Mouse (Mus musculus) MEL (cell line): ENCODE results near the gene Gdf11. TPM values are rescaled to one million over a fixed set of nuclear protein-coding genes. Genes with fewer than 3 reads are reported as not detected.

Experiments
- DNase-seq: peaks from one replicate; pipeline ENCODE4 v3.0.0; 2011; ENCODE audit warnings: low read depth, low spot score
- H3K27ac ChIP-seq: 2 replicates; pipeline ENCODE4 v1.5.1; 2012; ENCODE audit warnings: low read depth, mild to moderate bottlenecking, control low read depth, low read length, moderate library complexity; ENCODE audit not compliant: control insufficient read depth
- H3K27me3 ChIP-seq, 2 experiments: fragments of 150-350 bp in 1 of 2; sonication (generic) in 1 of 2; 2 replicates each; pipeline ENCODE4 v1.6.1; 2012; ENCODE audit warnings: low read length in 2 of 2, mild to moderate bottlenecking in 2 of 2, improper control_type of control experiment in 1 of 2, moderate library complexity in 1 of 2; ENCODE audit not compliant: insufficient read depth in 2 of 2, control insufficient read depth in 1 of 2
- H3K36me3 ChIP-seq, 2 experiments: 2 replicates each; pipeline ENCODE4 v1.6.1; 2012 to 2014; ENCODE audit warnings: low read length in 2 of 2, improper control_type of control experiment in 1 of 2, inconsistent platforms in 1 of 2, mild to moderate bottlenecking in 1 of 2; ENCODE audit not compliant: insufficient read depth in 2 of 2, control insufficient read depth in 1 of 2
- H3K4me1 ChIP-seq, 2 experiments: fragments of 150-350 bp in 1 of 2; sonication (generic) in 1 of 2; 2 replicates each; pipeline ENCODE4 v1.6.1; 2012; ENCODE audit warnings: low read length in 2 of 2, improper control_type of control experiment in 1 of 2, mild to moderate bottlenecking in 1 of 2; ENCODE audit not compliant: insufficient read depth in 2 of 2, control insufficient read depth in 1 of 2
- H3K4me3 ChIP-seq, 2 experiments: fragments of 150-350 bp in 1 of 2; sonication (generic) in 1 of 2; 2 replicates each; pipeline ENCODE4 v1.5.1; 2012; ENCODE audit warnings: low read depth in 2 of 2, low read length in 2 of 2, mild to moderate bottlenecking in 2 of 2, moderate library complexity in 2 of 2, control low read depth in 1 of 2, improper control_type of control experiment in 1 of 2; ENCODE audit not compliant: control insufficient read depth in 1 of 2, insufficient read depth in 1 of 2
- H3K79me2 ChIP-seq: 2 replicates; pipeline ENCODE4 v1.6.1; 2012; ENCODE audit warnings: mild to moderate bottlenecking, low read length, moderate library complexity; ENCODE audit not compliant: control insufficient read depth, poor library complexity, insufficient read depth
- H3K9ac ChIP-seq: 2 replicates; pipeline ENCODE4 v1.6.1; 2012; ENCODE audit warnings: low read depth, mild to moderate bottlenecking, control low read depth, low read length, moderate library complexity; ENCODE audit not compliant: control insufficient read depth, poor library complexity, severe bottlenecking
- H3K9me3 ChIP-seq: fragments of 150-350 bp; sonication (generic); replicated peaks from 2 replicates; pipeline ENCODE4 v1.6.1; 2012; ENCODE audit warnings: mild to moderate bottlenecking, low read length, improper control_type of control experiment, moderate library complexity; ENCODE audit not compliant: insufficient read depth
- BHLHE40 ChIP-seq: IDR thresholded peaks from 2 replicates; pipeline ENCODE4 v1.6.1; 2012; ENCODE audit warnings: low read depth, mild to moderate bottlenecking, inconsistent platforms, low read length, improper control_type of control experiment, borderline replicate concordance
- ELF1 ChIP-seq: IDR thresholded peaks from 2 replicates; pipeline ENCODE4 v1.6.1; 2014; ENCODE audit warnings: low read depth, mild to moderate bottlenecking, inconsistent platforms, low read length, improper control_type of control experiment, moderate library complexity
- JUND ChIP-seq: IDR thresholded peaks from 2 replicates; pipeline ENCODE4 v1.6.1; 2011; ENCODE audit warnings: low read depth, mild to moderate bottlenecking, improper control_type of control experiment, low read length
- KAT2A ChIP-seq: conservative IDR thresholded peaks from 2 replicates; pipeline ENCODE4 v1.6.1; 2012; ENCODE audit warnings: low read depth, low read length, improper control_type of control experiment, inconsistent platforms
- MAFK ChIP-seq: IDR thresholded peaks from 2 replicates; pipeline ENCODE4 v1.6.1; 2011; ENCODE audit warnings: low read depth, mild to moderate bottlenecking, low read length, improper control_type of control experiment, borderline replicate concordance
- MAZ ChIP-seq: IDR thresholded peaks from 2 replicates; pipeline ENCODE4 v1.6.1; 2012; ENCODE audit warnings: low read depth, mild to moderate bottlenecking, inconsistent platforms, low read length, improper control_type of control experiment
- MXI1 ChIP-seq: IDR thresholded peaks from 2 replicates; pipeline ENCODE4 v1.6.1; 2011; ENCODE audit warnings: mild to moderate bottlenecking, low read depth, low read length, improper control_type of control experiment
- POLR2A ChIP-seq, 2 experiments: IDR thresholded peaks; 2 replicates each; pipeline ENCODE4 v1.6.1; 2011 to 2012; ENCODE audit warnings: low read length in 2 of 2, mild to moderate bottlenecking in 2 of 2, control low read depth in 1 of 2, improper control_type of control experiment in 1 of 2, low read depth in 1 of 2, moderate library complexity in 1 of 2; ENCODE audit not compliant: control insufficient read depth in 1 of 2, insufficient read depth in 1 of 2, poor library complexity in 1 of 2
- POLR2AphosphoS5 ChIP-seq: IDR thresholded peaks from 2 replicates; pipeline ENCODE4 v1.6.1; 2012; ENCODE audit warnings: low read depth, borderline replicate concordance, mild to moderate bottlenecking, inconsistent platforms, low read length, moderate library complexity, mixed read lengths
- RAD21 ChIP-seq: IDR thresholded peaks from 2 replicates; pipeline ENCODE4 v1.6.1; 2011; ENCODE audit warnings: mild to moderate bottlenecking, low read depth, low read length, improper control_type of control experiment
- RCOR1 ChIP-seq: IDR thresholded peaks from 2 replicates; pipeline ENCODE4 v1.6.1; 2012; ENCODE audit warnings: low read depth, mild to moderate bottlenecking, inconsistent platforms, low read length, improper control_type of control experiment
- TBP ChIP-seq: IDR thresholded peaks from 2 replicates; pipeline ENCODE4 v1.8.0; 2011; ENCODE audit warnings: low read depth, low read length, improper control_type of control experiment
- USF1 ChIP-seq: IDR thresholded peaks from 2 replicates; pipeline ENCODE4 v1.6.1; 2014; ENCODE audit warnings: low read depth, mild to moderate bottlenecking, inconsistent platforms, low read length, improper control_type of control experiment, moderate library complexity
- ZMIZ1 ChIP-seq: IDR thresholded peaks from 2 replicates; pipeline ENCODE4 v1.6.1; 2012; ENCODE audit warnings: low read depth, mild to moderate bottlenecking, inconsistent platforms, low read length, improper control_type of control experiment, moderate library complexity
- polyA plus RNA-seq, 2 experiments: library from polyadenylated mRNA; stranded (reverse) in 1 of 2; unstranded in 1 of 2; fragments of >175 nt in 1 of 2; fragments of >200 nt in 1 of 2; gene quantifications; 2 replicates each; pipeline versions ENCODE4 v1.2.1 to v1.2.4; 2012; ENCODE audit warnings: low replicate concordance in 2 of 2, low read depth in 1 of 2; ENCODE audit not compliant: insufficient read length in 2 of 2, insufficient read depth in 1 of 2, missing spikeins in 1 of 2
- total RNA-seq: library from RNA; depleted of rRNA; stranded (reverse); fragments of 300-350 nt; gene quantifications from 2 replicates; pipeline ENCODE4 v1.2.3, GENCODE M21; 2012

The Gdf11 gene
- total and polyA plus RNA-seq, 3 experiments = 2.3 to 2.8 TPM; not detected in 1

DNA sequence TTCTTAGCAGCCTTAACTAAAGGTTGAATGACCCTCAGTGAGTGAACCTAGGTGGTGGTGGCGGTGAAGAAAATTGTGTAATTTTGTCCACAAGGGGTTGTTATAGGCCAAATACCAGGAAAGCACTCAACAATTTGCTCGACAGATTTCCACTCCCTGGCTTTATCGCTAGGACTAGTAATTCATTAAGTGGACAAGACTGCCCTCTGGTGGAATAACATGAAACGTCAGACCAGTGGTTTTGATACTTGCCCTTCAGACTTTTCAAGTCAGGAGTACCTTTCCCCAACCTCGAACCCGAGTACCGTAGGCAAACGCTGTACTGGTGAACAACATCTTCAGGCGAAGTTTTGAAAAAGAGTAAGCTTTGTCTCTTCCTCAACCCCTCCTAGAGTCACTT lies 3.9 kb upstream of the Gdf11 start (continued):
- TF ChIP-seq RCOR1 = no peak

DNA sequence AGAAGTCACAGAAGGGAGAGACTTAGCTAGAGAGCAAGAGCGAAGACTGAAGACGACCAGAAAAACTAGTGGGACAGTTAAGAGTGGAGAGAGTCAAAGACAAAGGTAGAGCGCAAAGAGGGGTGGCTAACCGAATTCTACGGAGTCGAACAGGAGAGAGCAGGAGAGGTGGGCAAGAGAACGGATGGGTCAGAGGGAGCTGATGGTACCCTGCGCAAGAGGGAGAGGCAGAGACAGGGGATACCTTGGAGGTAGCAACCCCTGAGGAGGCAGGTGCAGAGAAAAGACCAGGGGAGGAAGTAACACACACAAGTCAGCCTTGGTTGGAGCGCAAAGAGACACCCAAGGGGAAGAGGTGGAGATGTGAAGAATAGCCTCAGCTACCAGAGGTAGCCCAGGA lies 728 bp upstream of the Gdf11 start:
- peak overlapping the region; percentile 52 to 69; a peak in 3 of 4 replicates for H3K4me3 ChIP-seq
- H3K4me1 ChIP-seq = peaks cover 0 to 17% of the 10 kb centered on the region in 2 experiments; a peak in 3 of 4 replicates
- peaks cover 0 to 7% of the 10 kb centered on the region in 2 experiments; a peak in 2 of 4 replicates for H3K36me3 ChIP-seq
- H3K9me3 ChIP-seq = no peaks in the 10 kb centered on the region
- TF ChIP-seq ZMIZ1 (no peak), POLR2A (IDR thresholded peaks at IDR 0.05; ENCODE audit: control insufficient read depth in 1 of 2, insufficient read depth in 1 of 2, low read depth in 1 of 2, low read length in 2 of 2, poor library complexity in 1 of 2) (no peak), POLR2AphosphoS5 (no peak), KAT2A (no peak), JUND (no peak), MAFK (no peak), BHLHE40 (no peak), RAD21 (no peak)
- no peaks in the 10 kb centered on the region for H3K27me3 ChIP-seq
- H3K79me2 ChIP-seq = peaks cover 3% of the 10 kb centered on the region; the same call in 1 of the 2 replicates
- no peak for DNase-seq
- no peak overlapping the region for H3K27ac ChIP-seq
- H3K9ac ChIP-seq = no peak overlapping the region; the same call in 1 of the 2 replicates

DNA sequence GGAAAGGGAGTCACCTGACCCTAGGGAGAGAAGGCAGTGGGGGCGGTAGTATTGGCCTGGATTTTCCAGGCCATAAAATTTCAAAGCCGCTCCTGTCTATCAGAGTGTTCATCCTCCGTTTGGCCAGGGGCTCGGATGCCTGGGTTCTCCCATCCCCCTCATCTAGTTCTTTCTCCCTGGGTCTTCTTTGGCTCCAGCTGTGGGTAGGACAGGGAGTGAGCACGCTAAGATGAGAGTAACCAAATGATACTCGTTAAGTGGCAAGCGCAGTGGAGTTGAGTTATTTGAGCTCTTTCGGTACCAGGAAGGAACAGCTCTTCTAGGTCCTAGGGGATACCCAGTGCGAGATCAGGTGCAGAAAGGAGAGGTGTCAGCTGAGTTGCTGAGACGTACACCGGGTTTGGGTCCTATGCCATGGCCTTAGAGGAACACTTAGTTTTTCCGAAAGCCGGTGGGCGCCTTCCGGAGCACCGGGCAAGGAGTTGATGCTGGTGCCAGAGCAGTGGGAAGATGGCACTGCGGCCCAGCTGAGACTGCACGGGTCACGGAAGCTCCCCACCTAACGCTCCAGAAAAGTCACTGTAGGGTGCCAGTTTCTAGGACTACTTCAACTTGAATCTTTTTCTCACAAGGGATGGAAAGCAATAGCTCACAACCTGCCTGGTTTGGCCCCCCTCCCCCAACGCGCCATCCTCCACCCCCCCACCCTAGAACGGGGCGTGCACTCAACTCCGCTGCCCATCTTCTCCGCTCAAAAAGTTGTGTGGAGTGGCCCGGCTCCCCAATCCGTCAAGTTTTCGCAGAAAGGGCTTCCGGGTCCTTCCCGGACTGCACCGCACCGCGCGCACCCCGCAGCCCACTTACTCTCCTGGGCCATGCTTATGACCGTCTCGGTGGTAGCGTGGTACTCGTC lies 879 bp downstream of the Gdf11 start:
- H3K79me2 ChIP-seq = peaks cover 3% of the 10 kb centered on the region; the same call in 1 of the 2 replicates
- H3K9ac ChIP-seq = peak overlapping the region; percentile 83
- H3K4me1 ChIP-seq = peaks cover 0 to 16% of the 10 kb centered on the region in 2 experiments; a peak in 3 of 4 replicates
- H3K9me3 ChIP-seq = no peaks in the 10 kb centered on the region
- no peak overlapping the region for H3K27ac ChIP-seq
- TF ChIP-seq TBP = no peak
- peak; percentile 45; the same call in 1 of the 2 replicates for TF ChIP-seq MAZ
- peak; percentile 34; the same call in 1 of the 2 replicates for TF ChIP-seq ELF1
- no peak for TF ChIP-seq MAFK
- TF ChIP-seq MXI1 = 0 out of 2 replicates have a peak, but pooled peaks have one; percentile 18
- no peak for TF ChIP-seq BHLHE40
- TF ChIP-seq USF1 = 0 out of 2 replicates have a peak, but pooled peaks have one; percentile 18
- peak overlapping the region; percentile 89 to 95 for H3K4me3 ChIP-seq
- H3K36me3 ChIP-seq = peaks cover 0 to 7% of the 10 kb centered on the region in 2 experiments; a peak in 2 of 4 replicates
- H3K27me3 ChIP-seq = no peaks in the 10 kb centered on the region
- DNase-seq = no peak
